Mouse (Mus musculus): ENCODE measurements at regions not wholly inside any gene's neighbourhood (a gene's known extent, or its start where the extent isn't known, plus 50 kb on each side); places are given as distances from the start of the nearest gene placed in this dataset.

- TF ChIP-seq CTCF (IDR thresholded peaks at IDR 0.05; ENCODE audit: control insufficient read depth, insufficient read depth, insufficient read length) (no peak), MYOG (IDR thresholded peaks at IDR 0.05; ENCODE audit: control insufficient read depth, extremely low read depth, insufficient read length) (no peak)
Measured at GRCm38 (mm10) chr8:103180661-103181060, 395.2 kb upstream of the Cdh11 start.

All from C2C12 (cell line).